Mouse (Mus musculus) midbrain, embryonic 10.5 days (tissue): ENCODE measurements around the gene Bag1. TPM values are rescaled to one million over a fixed set of nuclear protein-coding genes. Genes with fewer than 3 reads are reported as not detected.
A peak's percentile ranks its signal among the peaks of the same experiment; 100 is the strongest.

ENCODE experiments used
- DNase-seq: peaks from one replicate; pipeline ENCODE4 v3.0.0-alpha.2; 2017; ENCODE audit warnings: low spot score
- H3K27ac ChIP-seq: fragments of 300-500 bp; sonication (generic); replicated peaks from 2 replicates; pipeline ENCODE4 v1.5.1; 2016; ENCODE audit warnings: mild to moderate bottlenecking
- H3K27me3 ChIP-seq: fragments of 300-500 bp; sonication (generic); 2 replicates; pipeline ENCODE4 v1.6.1; 2016; ENCODE audit warnings: low read depth, mild to moderate bottlenecking; ENCODE audit not compliant: poor library complexity, severe bottlenecking
- H3K36me3 ChIP-seq: fragments of 300-500 bp; sonication (generic); 2 replicates; pipeline ENCODE4 v1.6.1; 2016; ENCODE audit warnings: mild to moderate bottlenecking, moderate library complexity
- H3K4me1 ChIP-seq: fragments of 300-500 bp; sonication (generic); 2 replicates; pipeline ENCODE4 v1.6.1; 2016
- H3K4me3 ChIP-seq: fragments of 300-500 bp; sonication (generic); 2 replicates; pipeline ENCODE4 v1.5.1; 2016; ENCODE audit warnings: mild to moderate bottlenecking, moderate library complexity
- H3K9me3 ChIP-seq: fragments of 300-500 bp; sonication (generic); replicated peaks from 2 replicates; pipeline ENCODE4 v1.6.1; 2016; ENCODE audit warnings: mild to moderate bottlenecking
- WGBS: fragments of 180-500 bp; shearing (Covaris S2); methylation state at CpG from one replicate; pipeline ENCODE4 v1.1.7; 2016; 5-methylcytosine and 5-hydroxymethylcytosine counted together
- microRNA-seq: library from miRNA; unstranded; fragments of <30 nt; microRNA quantifications from one replicate; pipeline ENCODE4, GENCODE M21; 2017
- polyA plus RNA-seq: library from polyadenylated mRNA; unstranded; fragments of >200 nt; fragmentation: Nextera tagmentation; extraction: Ambion mirVana; gene quantifications from 2 replicates; pipeline ENCODE4 v1.2.1, GENCODE M21; 2016

Gene Bag1
- polyA plus RNA-seq, 1 experiment from 2014 or later, result 193 TPM

DNA sequence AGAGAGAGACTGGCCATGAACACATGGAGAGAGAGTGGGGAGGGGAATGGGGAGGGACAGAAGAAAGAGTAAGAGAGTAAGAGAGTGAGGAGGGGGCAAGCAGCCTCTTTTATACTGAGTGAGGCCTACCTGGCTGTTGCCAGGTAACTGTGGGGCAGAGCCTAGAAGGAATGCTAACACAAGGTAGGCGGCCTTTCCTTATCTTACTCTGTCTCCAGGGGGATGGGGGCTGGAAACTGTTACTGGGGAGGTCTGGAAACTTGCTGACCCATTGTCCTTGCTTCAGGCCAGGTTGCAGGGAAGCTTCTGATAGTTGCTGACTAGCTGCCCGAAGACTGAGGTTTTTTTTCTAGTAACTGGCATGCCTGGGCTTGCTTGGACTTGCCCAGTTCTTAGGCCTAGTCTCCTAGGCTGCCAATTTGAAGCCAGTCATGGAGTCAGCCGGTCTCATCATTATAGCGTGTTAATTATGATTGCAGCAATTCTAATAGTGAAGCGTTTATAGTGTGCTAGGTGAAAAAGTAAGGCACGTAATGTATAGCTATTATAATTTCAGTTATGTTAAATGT lies 49.5 kb downstream of the Bag1 start:
- H3K4me3 ChIP-seq, result no peak overlapping the region
- no peak overlapping the region for H3K27ac ChIP-seq
- H3K4me1 ChIP-seq, result no peaks in the 10 kb centered on the region
- H3K27me3 ChIP-seq, result no peaks in the 10 kb centered on the region
- no peak for DNase-seq
- 86% methylated on average over 6 of the region's 6 CpGs for WGBS
- H3K36me3 ChIP-seq, result no peaks in the 10 kb centered on the region
- H3K9me3 ChIP-seq, result no peaks in the 10 kb centered on the region

DNA sequence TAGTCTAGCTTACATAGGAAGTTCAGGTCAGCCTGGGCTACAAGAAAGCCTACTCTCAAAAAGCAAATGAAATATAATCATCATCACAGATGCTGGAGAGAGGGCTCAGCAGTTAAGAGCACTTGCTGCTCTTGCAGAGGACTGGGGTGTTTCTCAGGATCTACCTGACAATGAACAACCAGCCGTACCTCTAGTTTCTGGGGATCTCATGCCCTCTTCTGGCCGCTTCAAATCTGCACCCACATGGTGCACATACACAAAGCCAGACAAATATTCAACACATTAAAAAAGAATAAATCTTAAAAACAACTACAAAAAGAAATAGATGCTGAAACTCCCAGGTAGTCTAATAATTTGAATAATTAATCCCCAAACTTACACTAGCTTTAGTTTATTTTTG lies 52.4 kb downstream of the Bag1 start:
- no peaks in the 10 kb centered on the region for H3K27me3 ChIP-seq
- no peaks in the 10 kb centered on the region for H3K4me1 ChIP-seq
- H3K9me3 ChIP-seq, result no peaks in the 10 kb centered on the region
- H3K4me3 ChIP-seq, result no peak overlapping the region
- no peaks in the 10 kb centered on the region for H3K36me3 ChIP-seq
- WGBS, result 91% methylated on average over 2 of the region's 2 CpGs
- H3K27ac ChIP-seq, result no peak overlapping the region
- DNase-seq, result no peak

DNA sequence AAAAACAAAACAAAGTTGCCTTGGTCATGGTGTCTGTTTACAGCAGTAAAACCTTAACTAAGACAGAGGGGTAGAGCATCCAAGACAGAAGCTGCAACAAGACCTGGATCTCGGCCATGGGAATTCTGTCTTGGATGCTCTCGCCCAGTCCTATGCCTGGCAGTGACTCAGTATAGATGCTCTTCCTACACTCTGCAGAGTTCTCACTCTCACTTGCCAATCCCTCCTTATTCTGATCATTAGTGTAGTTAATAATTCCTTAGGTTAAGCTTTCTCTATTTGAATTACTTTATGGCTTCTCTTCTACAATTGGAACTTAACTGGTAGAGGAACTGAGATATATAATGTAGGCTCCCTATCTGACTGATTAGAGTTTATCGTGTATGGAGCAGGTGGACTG lies 53.0 kb downstream of the Bag1 start:
- no peaks in the 10 kb centered on the region for H3K4me1 ChIP-seq
- H3K27ac ChIP-seq, result no peak overlapping the region
- no peak overlapping the region for H3K4me3 ChIP-seq
- WGBS, result 91% methylated on average over 3 of the region's 3 CpGs
- H3K36me3 ChIP-seq, result no peaks in the 10 kb centered on the region
- no peaks in the 10 kb centered on the region for H3K27me3 ChIP-seq
- no peaks in the 10 kb centered on the region for H3K9me3 ChIP-seq
- no peak for DNase-seq

DNA sequence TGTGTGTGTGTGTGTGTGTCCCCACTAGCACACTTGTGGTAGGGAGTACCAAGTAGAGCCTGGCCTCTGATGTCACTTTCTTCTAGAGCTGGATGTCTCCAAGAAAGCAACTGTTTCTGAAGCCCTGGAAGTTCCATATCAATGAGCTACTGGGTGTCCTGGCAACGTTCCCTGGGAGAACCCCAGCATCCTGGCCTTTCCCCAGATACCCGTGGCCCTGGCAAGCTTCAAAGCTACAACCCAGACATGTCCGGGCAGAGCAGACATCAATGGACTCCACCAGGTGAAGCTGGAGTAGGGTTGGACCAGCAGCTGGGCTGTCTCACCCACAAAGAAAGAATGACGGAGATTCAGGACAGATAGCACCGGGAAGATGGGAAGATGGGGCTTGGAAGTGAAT lies 56.9 kb downstream of the Bag1 start:
- no peak overlapping the region for H3K27ac ChIP-seq
- no peaks in the 10 kb centered on the region for H3K4me1 ChIP-seq
- H3K4me3 ChIP-seq, result no peak overlapping the region
- H3K36me3 ChIP-seq, result no peaks in the 10 kb centered on the region
- DNase-seq, result no peak
- 82% methylated on average over 5 of the region's 5 CpGs for WGBS
- no peaks in the 10 kb centered on the region for H3K27me3 ChIP-seq
- H3K9me3 ChIP-seq, result no peaks in the 10 kb centered on the region

DNA sequence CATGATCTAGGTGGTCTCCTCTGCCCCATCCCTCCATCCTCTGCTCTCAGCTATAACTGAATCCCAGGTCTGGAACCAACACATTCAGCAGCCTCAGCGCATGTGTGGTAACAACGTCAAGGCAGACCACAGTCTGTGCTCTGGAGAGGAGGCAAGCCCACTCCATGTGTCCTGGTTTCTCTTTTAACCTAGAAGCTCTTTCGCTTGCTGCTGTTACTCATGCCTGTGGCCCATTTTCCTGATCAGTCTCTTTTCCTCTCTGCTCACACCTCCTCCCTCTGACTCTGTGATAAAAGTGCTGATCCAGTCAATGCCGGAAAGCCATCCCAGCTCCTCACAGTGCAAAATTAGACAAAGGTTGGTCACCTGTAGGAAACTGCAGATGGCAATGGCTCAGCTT lies 58.1 kb downstream of the Bag1 start:
- no peak overlapping the region for H3K27ac ChIP-seq
- 90% methylated on average over 4 of the region's 4 CpGs for WGBS
- no peak overlapping the region for H3K4me3 ChIP-seq
- H3K4me1 ChIP-seq, result no peaks in the 10 kb centered on the region
- H3K27me3 ChIP-seq, result no peaks in the 10 kb centered on the region
- H3K9me3 ChIP-seq, result no peaks in the 10 kb centered on the region
- DNase-seq, result no peak
- no peaks in the 10 kb centered on the region for H3K36me3 ChIP-seq

DNA sequence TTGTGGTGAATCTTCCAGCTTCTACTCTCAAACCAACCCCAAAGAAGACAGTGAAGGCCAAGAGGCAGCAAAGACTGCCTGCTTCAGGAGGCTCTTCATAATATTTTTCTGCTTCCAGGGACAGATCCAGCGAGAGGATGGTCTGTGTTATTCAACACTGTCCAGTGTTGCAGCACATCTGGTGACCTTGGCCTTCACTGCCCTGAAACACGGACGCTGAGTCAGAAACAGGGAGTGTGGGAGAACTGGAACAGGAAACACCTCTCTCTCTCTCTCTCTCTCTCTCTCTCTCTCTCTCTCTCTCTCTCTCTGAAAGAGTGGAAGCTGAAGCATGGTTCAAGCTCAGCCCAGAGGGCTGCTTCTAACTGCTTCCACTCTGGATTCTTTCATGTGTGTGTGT lies 58.8 kb downstream of the Bag1 start:
- no peaks in the 10 kb centered on the region for H3K9me3 ChIP-seq
- no peak overlapping the region for H3K27ac ChIP-seq
- H3K4me3 ChIP-seq, result no peak overlapping the region
- no peaks in the 10 kb centered on the region for H3K4me1 ChIP-seq
- H3K36me3 ChIP-seq, result no peaks in the 10 kb centered on the region
- DNase-seq, result no peak
- H3K27me3 ChIP-seq, result no peaks in the 10 kb centered on the region
- WGBS, result 76% methylated on average over 3 of the region's 3 CpGs

DNA sequence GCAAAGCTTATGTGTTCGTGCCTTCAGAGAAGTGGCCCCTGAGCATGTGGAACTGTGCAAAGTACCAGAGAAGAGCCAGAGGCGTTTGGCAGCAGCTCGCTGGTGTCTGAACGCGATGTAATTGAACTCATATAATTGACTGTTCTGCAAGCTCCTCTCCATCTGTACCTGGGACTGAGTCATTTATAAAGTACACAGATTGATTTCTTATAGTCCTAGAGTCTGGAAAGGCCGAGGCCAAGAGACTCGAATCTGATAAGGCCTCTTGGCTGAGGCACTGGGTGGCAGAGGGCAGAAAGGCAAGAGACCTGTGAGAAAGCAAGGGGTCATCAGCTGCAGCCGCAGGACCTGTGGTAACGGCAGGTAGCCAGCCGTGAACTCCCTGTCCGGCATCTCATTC lies 59.3 kb downstream of the Bag1 start:
- no peak overlapping the region for H3K4me3 ChIP-seq
- no peak overlapping the region for H3K27ac ChIP-seq
- no peaks in the 10 kb centered on the region for H3K4me1 ChIP-seq
- no peaks in the 10 kb centered on the region for H3K27me3 ChIP-seq
- 84% methylated on average over 11 of the region's 11 CpGs for WGBS
- no peak for DNase-seq
- H3K9me3 ChIP-seq, result no peaks in the 10 kb centered on the region
- no peaks in the 10 kb centered on the region for H3K36me3 ChIP-seq

Small RNAs within 50 kb of the gene (microRNA-seq; reads per million reads assigned to microRNA genes)
- 4.8 reads per million, percentile 11 among the genes with 10 or more reads in this experiment for gene Mir3094

Other genes starting within 250 kb of the Bag1 start
- gene Aptx, start 245.1 kb downstream of the Bag1 start, polyA plus RNA-seq, result 37.8 and 49.9 TPM in 2 replicates
- gene Dnaja1, start 226.1 kb downstream of the Bag1 start, polyA plus RNA-seq, result 617 and 620 TPM in 2 replicates
- 197 and 199 TPM in 2 replicates for gene Smu1, start 190.4 kb downstream of the Bag1 start, polyA plus RNA-seq
- gene B4galt1, start 94.3 kb downstream of the Bag1 start, polyA plus RNA-seq, result 18.3 and 18.4 TPM in 2 replicates
- gene Spink4, start 28.2 kb downstream of the Bag1 start, polyA plus RNA-seq, result not detected in 2 replicates
- gene Chmp5, start 113 bp upstream of the Bag1 start, polyA plus RNA-seq, result 99.4 and 118 TPM in 2 replicates
- 94.8 and 98.4 TPM in 2 replicates for gene Nfx1, start 22.6 kb upstream of the Bag1 start, polyA plus RNA-seq
- gene Aqp7, start 99.8 kb upstream of the Bag1 start, polyA plus RNA-seq, result 0.10 TPM in 1 of 2 replicates, not detected in the other
- gene Aqp3, start 149.9 kb upstream of the Bag1 start, polyA plus RNA-seq, result 2.5 and 5.0 TPM in 2 replicates
- gene Nol6, start 176.2 kb upstream of the Bag1 start, polyA plus RNA-seq, result 28.8 and 31.6 TPM in 2 replicates
- gene Ube2r2, start 187.4 kb upstream of the Bag1 start, polyA plus RNA-seq, result 81.8 and 92.9 TPM in 2 replicates